Mouse (Mus musculus): ENCODE results near the gene Prkar1b. TPM values are rescaled to one million over a fixed set of nuclear protein-coding genes. Genes with fewer than 3 reads are reported as not detected.
A peak's percentile ranks its signal among the peaks of the same experiment; 100 is the strongest.

The Prkar1b gene
- polyA plus RNA-seq, 1 experiment from 2014 or later = 10.9 TPM

DNA sequence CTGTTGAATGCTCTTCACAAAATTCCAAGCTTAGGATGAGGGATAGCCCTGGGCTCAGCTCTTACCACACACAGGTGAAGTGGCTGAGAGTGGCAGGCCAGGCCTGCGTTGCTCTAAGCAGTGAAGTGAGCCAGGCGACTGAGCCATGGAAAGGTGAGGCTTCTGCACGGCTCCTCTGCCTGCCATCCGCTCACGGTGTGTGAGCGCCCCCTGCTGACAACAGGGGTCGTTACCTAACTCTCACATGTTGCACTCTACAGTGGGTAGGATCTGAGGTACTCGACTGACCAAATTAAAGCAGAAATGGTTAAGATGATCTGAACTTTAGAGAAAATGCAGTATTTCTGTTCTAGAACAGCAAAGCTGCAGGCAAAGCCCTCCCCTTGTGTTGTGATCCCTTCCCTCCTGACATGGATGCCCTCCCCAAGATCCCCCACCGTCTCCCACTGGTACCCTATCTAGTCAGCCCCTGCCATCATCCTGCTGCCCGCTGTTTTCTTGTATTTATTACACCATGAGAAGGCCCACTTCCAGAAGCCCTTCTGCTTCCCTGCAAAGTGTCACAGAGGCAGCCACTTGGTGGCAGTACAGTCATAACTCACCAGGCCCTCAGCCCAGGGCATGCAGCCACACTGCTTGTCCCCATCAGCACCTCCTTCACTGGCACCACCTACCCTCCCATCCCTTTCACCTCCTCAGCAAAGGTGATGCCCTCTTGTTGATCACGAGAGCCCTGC, 29.3 kb upstream of the Prkar1b start:
- WGBS = 33% methylated on average over 11 of the region's 11 CpGs
- Histone ChIP-seq H3K9ac (ENCODE audit: low read length) (no peak overlapping the region), H3K9me3 (ENCODE audit: control insufficient read depth, low read length) (no peaks in the 10 kb centered on the region)

DNA sequence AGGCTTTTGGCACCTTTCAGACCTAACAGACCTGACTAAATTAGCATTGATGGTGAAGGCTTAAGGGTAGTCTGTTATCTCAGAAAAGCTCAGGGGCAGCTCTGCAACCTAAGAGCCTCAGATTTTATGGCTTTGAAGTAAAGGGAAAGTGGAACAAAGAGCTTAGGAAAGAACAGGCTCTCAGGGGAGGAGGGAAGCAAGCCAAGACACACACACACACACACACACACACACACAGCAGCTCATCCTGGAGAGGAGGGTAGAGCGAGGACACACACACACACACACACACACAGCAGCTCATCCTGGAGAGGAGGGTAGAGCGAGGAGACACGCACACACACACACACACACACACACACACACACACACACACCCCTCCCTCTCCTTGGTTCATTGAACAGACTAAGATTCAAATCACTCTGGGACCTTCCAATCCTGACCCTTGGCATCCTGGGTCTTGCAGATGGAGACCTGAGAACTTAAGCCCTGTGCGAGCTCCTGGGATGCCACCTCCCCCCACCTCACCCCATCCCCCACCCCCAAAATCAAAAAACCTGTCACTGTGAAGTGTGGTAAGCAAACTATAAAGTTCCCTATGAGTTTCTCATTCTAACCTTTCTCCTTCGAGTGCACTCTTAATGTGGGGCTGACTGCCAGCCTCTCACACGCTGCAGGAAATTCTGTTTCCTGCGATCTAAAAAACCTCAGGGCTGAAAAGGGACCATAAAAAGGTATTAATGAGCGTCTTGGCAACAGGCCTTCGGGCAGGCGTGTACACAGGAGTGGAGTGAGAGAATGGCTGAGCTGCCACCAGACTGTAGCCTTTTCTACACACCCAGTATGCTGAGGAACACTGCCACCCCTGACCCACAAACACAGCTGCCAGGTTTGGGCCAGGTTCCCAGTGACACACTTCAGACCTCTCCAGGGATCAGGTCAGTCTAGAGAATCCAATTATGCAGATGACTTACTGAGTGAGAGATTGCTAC, 25.1 kb upstream of the Prkar1b start:
- 71% methylated on average over 10 of the region's 10 CpGs for WGBS
- no peak for ATAC-seq (replicated peaks; ENCODE audit: low FRiP score)
- no peak overlapping the region for H3K9ac ChIP-seq (ENCODE audit: low read length)
- DNase-seq (ENCODE audit: low spot score) = no peak
- H3K36me3 ChIP-seq (ENCODE audit: control insufficient read depth, insufficient read depth, low read length) = peaks cover 4% of the 10 kb centered on the region; the same call in 1 of the 2 replicates
- no peak overlapping the region for H3K4me2 ChIP-seq (ENCODE audit: low read depth, low read length, severe bottlenecking)
- no peaks in the 10 kb centered on the region for H3K9me3 ChIP-seq (ENCODE audit: control insufficient read depth, low read length)
- no peak overlapping the region for H3K27ac ChIP-seq (ENCODE audit: low read depth, low read length)
- H3K27me3 ChIP-seq (ENCODE audit: control insufficient read depth, insufficient read depth, low read length) = no peaks in the 10 kb centered on the region
- no peaks in the 10 kb centered on the region for H3K4me1 ChIP-seq (replicated peaks; ENCODE audit: control insufficient read depth, insufficient read depth, low read length)
- no peak overlapping the region for H3K4me3 ChIP-seq (ENCODE audit: low read depth, low read length)

More for the DNA sequence above, 29.3 kb upstream of the Prkar1b start:
- Histone ChIP-seq H3K27me3 (ENCODE audit: control insufficient read depth, insufficient read depth, low read length) (no peaks in the 10 kb centered on the region), H3K4me1 (replicated peaks; ENCODE audit: control insufficient read depth, insufficient read depth, low read length) (no peaks in the 10 kb centered on the region), H3K27ac (ENCODE audit: low read depth, low read length) (no peak overlapping the region), H3K4me3 (ENCODE audit: low read depth, low read length) (no peak overlapping the region), H3K36me3 (ENCODE audit: control insufficient read depth, insufficient read depth, low read length) (peaks cover 4% of the 10 kb centered on the region; the same call in 1 of the 2 replicates), H3K4me2 (ENCODE audit: low read depth, low read length, severe bottlenecking) (no peak overlapping the region)
- DNase-seq (ENCODE audit: low spot score) (peak; percentile 87), ATAC-seq (replicated peaks; ENCODE audit: low FRiP score) (peak; percentile 63; the same call in 1 of the 2 replicates)

DNA sequence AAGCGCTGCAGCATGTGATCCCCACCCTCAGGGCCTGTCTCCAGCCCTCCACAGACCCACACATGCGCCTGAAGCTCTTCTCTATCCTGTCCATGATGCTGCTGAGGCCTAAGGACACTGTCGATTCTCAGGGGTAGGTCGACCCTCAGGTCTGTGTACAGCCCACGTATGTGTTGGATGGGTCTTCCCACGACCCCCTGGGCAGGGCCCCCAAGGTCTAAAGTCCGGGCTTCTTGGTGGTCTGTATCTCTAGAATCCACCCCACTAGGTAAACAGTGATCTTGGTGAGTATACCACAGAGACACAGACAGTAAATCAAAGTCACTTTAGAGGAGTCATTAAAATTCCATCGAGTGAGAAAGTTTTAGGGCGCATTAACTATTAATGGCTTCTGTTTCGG, 24.3 kb upstream of the Prkar1b start:
- H3K9ac ChIP-seq (ENCODE audit: low read length) = no peak overlapping the region
- ATAC-seq (replicated peaks; ENCODE audit: low FRiP score) = no peak
- DNase-seq (ENCODE audit: low spot score) = no peak
- H3K36me3 ChIP-seq (ENCODE audit: control insufficient read depth, insufficient read depth, low read length) = peaks cover 4% of the 10 kb centered on the region; the same call in 1 of the 2 replicates
- no peak overlapping the region for H3K27ac ChIP-seq (ENCODE audit: low read depth, low read length)
- no peak overlapping the region for H3K4me2 ChIP-seq (ENCODE audit: low read depth, low read length, severe bottlenecking)
- no peaks in the 10 kb centered on the region for H3K4me1 ChIP-seq (replicated peaks; ENCODE audit: control insufficient read depth, insufficient read depth, low read length)
- no peaks in the 10 kb centered on the region for H3K27me3 ChIP-seq (ENCODE audit: control insufficient read depth, insufficient read depth, low read length)
- WGBS = 68% methylated on average over 10 of the region's 10 CpGs
- H3K9me3 ChIP-seq (ENCODE audit: control insufficient read depth, low read length) = no peaks in the 10 kb centered on the region
- H3K4me3 ChIP-seq (ENCODE audit: low read depth, low read length) = no peak overlapping the region

DNA sequence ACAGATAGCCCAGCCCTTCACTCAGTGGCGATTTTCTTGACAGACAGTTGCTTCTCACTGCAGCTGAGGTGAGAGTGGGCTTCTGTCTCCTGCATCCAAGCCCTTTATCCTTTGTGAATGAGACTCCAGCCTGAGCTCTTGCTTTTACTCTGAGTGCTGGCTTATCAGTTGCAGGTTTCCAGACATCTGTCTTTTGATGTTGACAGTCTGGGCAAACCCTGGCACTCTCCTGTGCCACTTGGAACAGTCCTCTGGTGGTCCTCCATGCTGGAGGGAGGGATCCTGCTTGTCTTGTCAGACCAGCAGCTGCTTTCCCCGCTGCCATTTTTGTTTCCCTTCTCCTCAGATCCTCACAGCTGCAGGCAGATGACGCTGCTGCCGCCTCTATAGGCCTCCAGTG, 22.1 kb upstream of the Prkar1b start:
- Histone ChIP-seq H3K36me3 (ENCODE audit: control insufficient read depth, insufficient read depth, low read length) (no peaks in the 10 kb centered on the region; the same call in 1 of the 2 replicates), H3K9ac (ENCODE audit: low read length) (no peak overlapping the region), H3K27me3 (ENCODE audit: control insufficient read depth, insufficient read depth, low read length) (no peaks in the 10 kb centered on the region), H3K4me2 (ENCODE audit: low read depth, low read length, severe bottlenecking) (no peak overlapping the region), H3K4me3 (ENCODE audit: low read depth, low read length) (no peak overlapping the region), H3K4me1 (replicated peaks; ENCODE audit: control insufficient read depth, insufficient read depth, low read length) (no peaks in the 10 kb centered on the region), H3K27ac (ENCODE audit: low read depth, low read length) (no peak overlapping the region), H3K9me3 (ENCODE audit: control insufficient read depth, low read length) (no peaks in the 10 kb centered on the region)
- DNase-seq (ENCODE audit: low spot score) (no peak), ATAC-seq (replicated peaks; ENCODE audit: low FRiP score) (no peak)
- WGBS = 89% methylated on average over 4 of the region's 4 CpGs

DNA sequence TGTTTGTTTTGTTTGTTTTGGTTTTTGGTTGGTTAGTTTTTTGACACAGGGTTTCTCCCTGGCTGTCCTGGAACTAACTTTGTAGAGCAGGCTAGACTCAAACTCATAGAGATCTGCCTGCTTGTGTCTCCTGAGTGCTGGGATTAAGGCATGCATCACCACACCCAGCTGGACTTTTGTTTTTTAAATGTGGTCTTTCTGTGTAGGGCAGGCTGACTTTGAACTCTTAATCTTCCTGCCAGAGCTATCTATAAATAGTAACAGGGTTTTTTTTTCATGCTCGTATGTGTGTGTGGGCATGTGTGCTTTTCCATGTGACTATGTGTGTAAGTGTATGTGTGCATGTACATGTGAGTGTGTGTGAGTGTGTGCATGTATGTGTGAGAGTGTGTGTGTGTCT, 17.7 kb upstream of the Prkar1b start:
- no peak for ATAC-seq (replicated peaks; ENCODE audit: low FRiP score)
- DNase-seq (ENCODE audit: low spot score) = no peak
- WGBS = 81% methylated on average over 1 of the region's 1 CpGs
- Histone ChIP-seq H3K9me3 (ENCODE audit: control insufficient read depth, low read length) (no peaks in the 10 kb centered on the region), H3K27ac (ENCODE audit: low read depth, low read length) (no peak overlapping the region), H3K27me3 (ENCODE audit: control insufficient read depth, insufficient read depth, low read length) (no peaks in the 10 kb centered on the region), H3K4me2 (ENCODE audit: low read depth, low read length, severe bottlenecking) (no peak overlapping the region), H3K36me3 (ENCODE audit: control insufficient read depth, insufficient read depth, low read length) (no peaks in the 10 kb centered on the region; the same call in 1 of the 2 replicates), H3K4me1 (replicated peaks; ENCODE audit: control insufficient read depth, insufficient read depth, low read length) (no peaks in the 10 kb centered on the region), H3K9ac (ENCODE audit: low read length) (no peak overlapping the region), H3K4me3 (ENCODE audit: low read depth, low read length) (no peak overlapping the region)

DNA sequence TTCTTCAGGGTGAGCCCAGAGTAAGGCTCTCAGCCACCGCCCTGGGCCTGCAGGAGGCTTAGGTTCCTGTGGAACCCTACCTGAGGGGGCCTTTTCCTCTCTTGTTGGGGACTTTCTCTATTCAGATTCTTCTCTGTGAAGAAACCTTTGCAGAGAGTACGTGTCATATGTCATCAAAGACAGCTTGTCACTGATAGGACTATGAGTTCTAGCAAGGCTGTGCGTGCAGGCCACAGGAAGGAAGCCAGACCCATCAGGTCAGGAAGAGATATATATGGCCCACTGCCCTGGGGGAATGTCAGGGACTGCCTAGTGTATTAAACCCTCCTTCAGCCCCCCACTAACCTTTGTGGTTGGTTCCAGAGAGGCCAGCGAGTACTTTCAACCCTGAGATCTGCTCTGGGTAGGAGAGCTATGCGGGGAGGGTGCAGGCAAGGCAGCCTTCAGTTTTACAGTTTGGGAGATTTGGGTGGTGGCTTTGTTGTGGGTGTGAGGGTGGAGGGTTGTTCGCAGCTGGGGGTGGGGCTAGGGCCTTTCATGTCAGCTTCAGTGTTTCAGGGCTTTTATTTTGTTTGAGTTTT, 17.1 kb upstream of the Prkar1b start:
- ATAC-seq (replicated peaks; ENCODE audit: low FRiP score) = no peak
- no peak for DNase-seq (ENCODE audit: low spot score)
- Histone ChIP-seq H3K9ac (ENCODE audit: low read length) (no peak overlapping the region), H3K27me3 (ENCODE audit: control insufficient read depth, insufficient read depth, low read length) (no peaks in the 10 kb centered on the region), H3K9me3 (ENCODE audit: control insufficient read depth, low read length) (no peaks in the 10 kb centered on the region), H3K4me3 (ENCODE audit: low read depth, low read length) (no peak overlapping the region), H3K36me3 (ENCODE audit: control insufficient read depth, insufficient read depth, low read length) (no peaks in the 10 kb centered on the region; the same call in 1 of the 2 replicates), H3K4me2 (ENCODE audit: low read depth, low read length, severe bottlenecking) (no peak overlapping the region), H3K27ac (ENCODE audit: low read depth, low read length) (no peak overlapping the region), H3K4me1 (replicated peaks; ENCODE audit: control insufficient read depth, insufficient read depth, low read length) (no peaks in the 10 kb centered on the region)
- WGBS = 96% methylated on average over 6 of the region's 6 CpGs

DNA sequence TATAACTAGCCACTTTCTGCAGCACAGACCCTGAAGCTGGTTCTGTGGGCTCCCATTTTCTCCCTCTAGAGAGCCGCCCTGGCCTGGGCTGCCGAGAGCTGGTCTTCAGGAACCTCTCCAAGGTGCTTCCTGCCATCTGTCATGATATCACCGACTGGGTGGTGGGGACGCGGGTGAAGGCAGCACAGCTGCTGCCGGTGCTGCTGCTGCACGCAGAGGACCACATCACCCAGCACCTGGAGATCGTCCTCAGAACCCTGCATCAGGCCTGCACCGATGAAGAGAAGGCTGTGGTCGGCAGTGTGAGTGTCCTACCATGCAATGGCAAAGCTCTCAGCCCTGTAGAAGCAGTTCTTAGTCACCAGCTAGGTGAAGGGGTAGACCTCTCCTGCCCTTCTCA, 11.8 kb upstream of the Prkar1b start:
- DNase-seq (ENCODE audit: low spot score) = no peak
- no peaks in the 10 kb centered on the region for H3K4me1 ChIP-seq (replicated peaks; ENCODE audit: control insufficient read depth, insufficient read depth, low read length)
- no peak overlapping the region for H3K4me3 ChIP-seq (ENCODE audit: low read depth, low read length)
- H3K27me3 ChIP-seq (ENCODE audit: control insufficient read depth, insufficient read depth, low read length) = no peaks in the 10 kb centered on the region
- 93% methylated on average over 10 of the region's 10 CpGs for WGBS
- no peak for ATAC-seq (replicated peaks; ENCODE audit: low FRiP score)
- H3K4me2 ChIP-seq (ENCODE audit: low read depth, low read length, severe bottlenecking) = no peak overlapping the region
- no peaks in the 10 kb centered on the region for H3K9me3 ChIP-seq (ENCODE audit: control insufficient read depth, low read length)
- no peak overlapping the region for H3K9ac ChIP-seq (ENCODE audit: low read length)
- H3K27ac ChIP-seq (ENCODE audit: low read depth, low read length) = no peak overlapping the region
- no peaks in the 10 kb centered on the region; the same call in 1 of the 2 replicates for H3K36me3 ChIP-seq (ENCODE audit: control insufficient read depth, insufficient read depth, low read length)

DNA sequence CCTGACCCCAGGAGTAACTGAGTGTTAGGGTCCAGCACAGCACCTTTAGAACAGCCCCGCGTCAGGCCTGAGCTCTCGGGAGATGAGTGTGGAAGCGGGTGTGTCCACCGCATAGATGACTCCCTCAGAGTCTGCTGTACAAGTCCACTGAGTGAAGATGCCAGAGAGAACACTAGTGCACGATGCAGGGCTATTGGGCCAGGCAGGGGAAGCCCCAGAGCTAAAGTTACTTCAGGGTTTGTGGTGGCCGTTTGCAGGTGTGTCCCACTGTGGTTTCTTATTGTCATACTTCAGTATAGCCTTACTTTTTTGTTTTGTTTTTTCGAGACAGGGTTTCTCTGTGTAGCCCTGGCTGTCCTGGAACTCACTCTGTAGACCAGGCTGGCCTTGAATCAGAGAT, 11.1 kb upstream of the Prkar1b start:
- Histone ChIP-seq H3K9me3 (ENCODE audit: control insufficient read depth, low read length) (no peaks in the 10 kb centered on the region), H3K9ac (ENCODE audit: low read length) (no peak overlapping the region), H3K27me3 (ENCODE audit: control insufficient read depth, insufficient read depth, low read length) (no peaks in the 10 kb centered on the region), H3K4me3 (ENCODE audit: low read depth, low read length) (no peak overlapping the region), H3K36me3 (ENCODE audit: control insufficient read depth, insufficient read depth, low read length) (no peaks in the 10 kb centered on the region; the same call in 1 of the 2 replicates), H3K4me2 (ENCODE audit: low read depth, low read length, severe bottlenecking) (no peak overlapping the region), H3K4me1 (replicated peaks; ENCODE audit: control insufficient read depth, insufficient read depth, low read length) (no peaks in the 10 kb centered on the region), H3K27ac (ENCODE audit: low read depth, low read length) (no peak overlapping the region)
- 92% methylated on average over 8 of the region's 8 CpGs for WGBS
- DNase-seq (ENCODE audit: low spot score) = no peak
- ATAC-seq (replicated peaks; ENCODE audit: low FRiP score) = no peak

Data from forebrain, embryonic 11.5 days (tissue).